Mouse (Mus musculus): ENCODE data around the gene Ripor1. TPM values are rescaled to one million over a fixed set of nuclear protein-coding genes. Genes with fewer than 3 reads are reported as not detected.

Ripor1 gene
- total RNA-seq, 2 experiments from 2014 or later = 51.1 to 51.5 TPM

DNA sequence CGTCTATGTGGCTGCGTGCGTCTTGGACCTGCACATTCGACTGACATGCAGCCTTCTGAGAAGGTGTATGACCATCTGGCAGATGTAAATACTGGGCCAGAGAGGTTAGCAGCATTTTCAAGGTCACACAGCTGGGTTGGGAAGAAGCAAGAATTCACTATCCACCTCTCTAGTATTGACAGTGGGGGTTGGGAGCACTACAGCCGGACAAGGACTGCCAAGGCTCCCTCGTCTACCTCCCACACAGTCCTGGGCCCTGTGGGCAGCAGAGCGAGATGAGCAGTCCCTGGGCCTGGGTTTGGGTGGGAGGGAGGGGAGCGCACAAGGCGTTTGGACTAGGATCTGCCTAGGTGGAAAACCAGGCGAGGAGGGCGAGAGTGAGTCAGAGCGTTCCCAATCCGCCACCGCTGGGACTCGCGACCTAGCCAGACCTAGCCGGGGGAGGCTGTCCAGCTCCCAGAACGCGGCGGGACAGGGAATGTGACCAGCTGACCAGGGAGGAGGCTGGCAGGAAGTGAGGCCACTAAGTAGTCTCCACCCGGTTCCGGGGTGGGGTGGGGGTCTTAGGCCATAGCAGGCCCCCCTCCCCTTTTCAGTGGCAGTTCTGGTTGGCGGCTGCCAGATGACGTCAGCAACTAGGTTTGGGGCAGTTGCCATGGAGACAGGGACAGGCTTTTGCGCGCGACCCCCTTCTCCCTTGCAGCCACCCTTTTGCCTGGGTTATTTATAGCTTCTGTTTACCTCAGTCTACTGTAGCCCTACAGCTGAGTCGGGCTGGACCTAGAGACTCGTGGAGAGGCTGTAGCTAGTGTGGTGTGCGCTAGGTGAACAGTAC lies 1.4 kb downstream of the Ripor1 start:
- DNase-seq = peak; percentile 90

GRCm38 (mm10) chr8:105607062-105607461 lies 2.0 kb downstream of the Ripor1 start:
- DNase-seq = no peak

- DNase-seq = peak; percentile 48
These were observed 2.6 kb downstream of the Ripor1 start for GRCm38 (mm10) chr8:105607684-105608083.

DNA sequence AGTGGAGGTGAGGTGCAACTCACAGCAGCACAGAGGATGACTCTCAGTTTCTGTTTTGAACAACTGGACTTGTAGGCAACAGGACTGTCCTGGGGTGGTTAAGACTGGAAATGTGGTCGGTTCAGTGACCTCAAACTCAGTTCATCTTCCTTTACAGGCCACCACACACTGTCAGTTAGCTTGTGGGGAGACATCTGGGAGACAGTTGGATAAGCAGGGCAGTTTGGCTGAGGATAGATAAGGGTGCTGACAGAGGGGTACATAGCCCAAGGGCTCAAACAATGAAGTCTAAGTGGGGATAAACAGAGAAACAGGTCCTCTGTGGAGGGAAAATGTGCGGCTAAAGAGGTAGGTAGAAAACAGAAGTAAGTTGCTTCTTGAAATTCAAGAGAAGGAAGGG lies 4.3 kb downstream of the Ripor1 start:
- DNase-seq = no peak

- no peak for DNase-seq
These were observed 4.7 kb downstream of the Ripor1 start for GRCm38 (mm10) chr8:105609771-105610170.

DNA sequence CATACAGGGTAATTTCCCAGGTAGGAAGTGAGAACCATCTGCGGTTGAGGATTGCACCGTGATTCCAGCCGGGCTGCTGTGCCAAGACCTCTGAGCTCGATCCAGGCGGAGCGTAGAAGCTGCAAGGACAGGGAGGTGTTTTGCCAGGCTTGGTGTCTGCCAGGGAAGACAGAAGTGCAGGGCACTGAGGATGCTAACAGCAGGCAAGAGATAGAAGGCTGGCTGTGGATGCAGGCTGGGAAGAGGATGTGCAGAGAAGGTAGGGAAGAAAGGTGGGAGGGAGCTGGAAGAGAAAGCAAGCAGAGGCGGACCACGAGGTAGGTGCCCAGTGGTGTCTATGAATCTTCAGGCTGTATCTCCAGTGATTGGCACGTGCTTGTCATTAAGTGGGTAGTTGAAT lies 6.8 kb downstream of the Ripor1 start:
- DNase-seq = no peak

DNA sequence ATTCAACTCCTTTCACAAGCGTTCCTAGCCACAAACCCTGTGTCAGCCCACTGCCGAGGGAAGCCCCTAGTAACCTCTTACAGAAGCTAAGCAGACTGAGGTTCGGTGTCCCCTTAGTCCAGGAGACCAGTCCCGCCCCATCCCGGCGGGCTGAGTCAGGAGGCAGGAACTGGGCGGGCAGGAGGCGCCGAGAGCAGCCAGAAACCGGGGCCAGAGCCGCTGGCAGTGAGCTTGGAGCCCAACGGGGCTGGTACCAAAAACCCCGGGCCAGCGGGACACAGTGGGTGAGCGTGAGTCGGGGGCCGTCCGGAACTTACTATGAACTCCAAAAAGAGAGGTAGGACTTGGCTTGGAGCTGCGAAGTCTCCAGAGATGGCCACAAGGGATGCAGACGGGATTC lies 8.0 kb downstream of the Ripor1 start:
- DNase-seq = peak; percentile 69

DNA sequence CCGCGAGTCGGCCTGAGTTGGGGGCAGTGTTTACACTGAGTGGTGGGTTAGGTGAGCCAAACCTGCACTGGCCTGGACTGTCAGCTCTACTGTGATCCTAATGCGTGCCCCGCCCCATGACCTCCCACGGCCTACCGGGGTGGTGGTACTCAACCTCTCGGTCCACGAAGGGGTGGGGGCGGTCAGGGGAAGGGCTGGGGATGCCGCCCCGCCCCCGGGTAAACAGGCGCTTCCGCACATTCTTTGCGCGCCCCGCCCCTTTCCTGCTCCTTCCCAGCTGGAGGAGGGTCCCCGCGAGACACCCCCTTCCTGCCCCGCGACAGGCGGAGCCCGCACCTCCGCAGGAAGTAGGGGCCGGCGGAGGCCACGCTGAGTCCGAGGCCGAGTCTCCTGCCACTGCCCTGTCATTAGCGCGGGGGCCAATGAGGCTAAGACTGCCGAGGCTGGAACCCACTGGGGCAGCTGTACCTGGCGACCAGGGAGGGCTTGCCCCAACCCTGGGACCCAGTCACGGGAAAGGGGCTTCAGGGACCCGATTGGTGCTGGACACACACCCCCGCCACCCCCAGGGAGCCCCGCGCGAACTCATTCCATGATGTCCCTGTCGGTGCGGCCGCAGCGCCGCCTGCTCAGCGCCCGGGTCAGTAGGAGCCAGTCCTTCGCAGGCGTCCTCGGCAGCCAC lies 8.9 kb downstream of the Ripor1 start:
- peak; percentile 87 for DNase-seq

DNA sequence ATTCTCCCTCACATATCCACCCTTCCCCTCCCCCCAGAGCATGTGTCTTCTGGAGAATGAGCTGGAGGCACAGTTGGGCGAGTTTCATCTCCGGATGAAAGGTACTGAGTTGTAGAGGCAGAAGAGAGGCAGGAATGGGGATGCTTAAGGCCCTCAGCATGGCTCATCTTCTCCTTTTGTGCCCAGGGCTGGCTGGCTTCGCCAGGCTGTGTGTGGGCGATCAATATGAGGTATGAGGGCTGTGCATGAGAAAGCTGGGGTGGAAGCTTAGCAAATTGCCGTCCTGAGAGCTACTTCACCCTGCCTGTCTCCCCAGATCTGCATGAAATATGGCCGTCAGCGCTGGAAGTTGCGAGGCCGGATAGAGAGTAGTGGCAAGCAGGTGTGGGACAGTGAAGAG lies 10.9 kb downstream of the Ripor1 start:
- no peak for DNase-seq

GRCm38 (mm10) chr8:105617451-105618278 lies 12.6 kb downstream of the Ripor1 start:
- no peak for DNase-seq

GRCm38 (mm10) chr8:105618279-105618634 lies 13.2 kb downstream of the Ripor1 start:
- no peak for DNase-seq

DNA sequence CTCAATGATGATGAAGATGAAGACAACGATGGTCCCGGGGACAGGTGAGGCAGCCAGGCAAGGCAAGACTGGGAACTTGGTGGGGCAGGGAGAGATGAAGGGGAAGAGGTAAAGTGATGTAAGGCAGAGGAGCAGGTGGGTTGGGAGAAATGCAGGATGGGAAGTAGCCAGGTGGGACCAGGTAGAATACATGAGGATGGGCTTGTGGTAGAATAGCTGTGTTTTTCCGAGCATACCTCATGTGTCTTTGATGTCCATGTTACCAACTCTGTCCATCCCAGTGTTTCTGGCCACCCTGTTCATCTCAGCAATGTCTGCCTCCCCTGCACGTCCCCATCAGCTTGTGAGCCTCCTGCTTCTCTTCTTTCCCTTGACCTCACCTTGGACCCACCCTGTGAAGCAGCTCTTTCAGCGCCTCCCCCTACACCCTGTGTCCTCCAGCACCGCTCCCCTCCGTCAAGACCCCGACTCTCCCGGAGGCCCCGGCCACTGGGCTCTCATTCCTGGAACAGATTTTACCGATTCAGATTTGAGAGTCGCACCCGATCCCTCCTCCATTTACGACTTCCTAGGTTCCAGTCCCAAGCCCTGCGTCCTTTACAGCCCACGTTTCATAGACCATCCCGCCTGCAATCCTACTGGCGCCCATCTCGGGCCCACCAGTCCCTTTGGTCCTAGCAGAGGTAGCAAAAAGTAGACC lies 14.0 kb downstream of the Ripor1 start:
- DNase-seq = no peak

DNA sequence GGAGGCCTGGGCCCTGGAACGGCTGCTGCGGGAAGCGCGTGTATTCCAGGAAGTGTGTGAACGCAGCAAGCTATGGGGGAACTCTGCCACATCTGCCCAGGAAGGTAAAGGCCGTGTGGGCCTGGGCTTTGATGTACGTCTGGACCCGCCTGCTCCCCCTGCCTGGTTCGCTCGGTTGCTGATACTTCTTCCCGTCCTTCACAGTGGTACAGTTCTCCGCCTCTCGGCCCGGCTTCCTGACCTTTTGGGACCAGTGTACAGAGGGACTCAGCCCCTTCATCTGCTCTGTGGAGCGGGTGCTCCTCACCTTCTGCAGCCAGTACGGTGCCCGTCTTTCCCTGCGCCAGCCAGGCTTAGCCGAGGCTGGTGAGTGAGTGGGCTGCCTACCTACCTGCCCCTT lies 15.2 kb downstream of the Ripor1 start:
- DNase-seq = no peak

DNA sequence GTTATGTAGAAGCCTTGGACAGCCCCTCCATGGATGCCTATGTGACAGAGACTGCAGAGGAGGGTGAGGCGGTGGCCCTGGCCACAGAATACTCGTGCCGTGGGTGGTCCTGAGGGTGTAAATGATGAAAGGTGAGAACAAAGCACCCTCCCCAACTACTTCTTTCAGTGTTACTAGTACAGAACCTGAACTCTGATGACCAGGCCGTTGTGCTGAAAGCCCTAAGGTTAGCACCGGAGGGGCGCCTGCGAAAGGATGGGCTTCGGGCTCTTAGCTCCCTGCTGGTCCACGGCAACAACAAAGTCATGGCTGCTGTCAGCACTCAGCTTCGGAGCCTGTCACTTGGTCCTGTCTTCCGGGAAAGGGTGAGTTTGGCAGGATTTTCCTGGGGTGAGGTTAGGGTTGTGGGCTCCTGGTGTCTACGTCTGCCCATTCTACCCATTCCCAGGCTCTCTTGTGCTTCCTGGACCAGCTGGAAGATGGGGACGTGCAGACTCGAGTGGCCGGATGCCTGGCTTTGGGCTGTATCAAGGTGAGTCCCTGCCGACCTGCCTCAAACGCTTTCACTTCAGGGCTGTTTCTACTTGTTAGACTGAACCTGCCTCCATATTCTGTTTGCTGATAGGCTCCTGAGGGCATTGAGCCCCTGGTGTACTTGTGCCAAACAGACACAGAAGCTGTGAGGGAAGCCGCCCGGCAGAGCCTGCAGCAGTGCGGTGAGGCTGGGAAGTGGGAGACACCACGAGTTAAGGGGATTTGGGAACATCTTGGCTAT lies 16.1 kb downstream of the Ripor1 start:
- DNase-seq = no peak

- DNase-seq = no peak
These were observed 16.8 kb downstream of the Ripor1 start for GRCm38 (mm10) chr8:105621841-105622240.

GRCm38 (mm10) chr8:105622421-105622920 lies 17.4 kb downstream of the Ripor1 start:
- DNase-seq = peak; percentile 97

DNA sequence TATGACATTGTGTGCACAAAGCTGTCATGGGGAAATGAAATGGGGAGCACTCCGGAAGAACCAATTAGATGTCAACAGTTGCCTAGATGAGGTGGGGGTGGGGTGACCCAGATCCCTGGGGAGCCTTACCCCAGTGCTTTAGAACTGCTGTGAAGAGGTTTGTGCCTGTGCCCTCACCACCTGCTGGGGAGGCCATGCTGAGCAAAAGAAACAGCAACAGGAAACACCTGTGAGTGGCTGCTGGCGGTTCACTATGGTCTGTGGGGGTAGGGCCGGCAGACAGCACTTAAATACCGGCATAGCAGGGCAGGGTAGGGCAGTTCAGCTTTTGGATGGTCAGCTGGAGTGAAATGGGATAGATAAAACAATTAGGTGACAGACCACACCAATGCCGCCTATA lies 18.1 kb downstream of the Ripor1 start:
- DNase-seq = no peak

DNA sequence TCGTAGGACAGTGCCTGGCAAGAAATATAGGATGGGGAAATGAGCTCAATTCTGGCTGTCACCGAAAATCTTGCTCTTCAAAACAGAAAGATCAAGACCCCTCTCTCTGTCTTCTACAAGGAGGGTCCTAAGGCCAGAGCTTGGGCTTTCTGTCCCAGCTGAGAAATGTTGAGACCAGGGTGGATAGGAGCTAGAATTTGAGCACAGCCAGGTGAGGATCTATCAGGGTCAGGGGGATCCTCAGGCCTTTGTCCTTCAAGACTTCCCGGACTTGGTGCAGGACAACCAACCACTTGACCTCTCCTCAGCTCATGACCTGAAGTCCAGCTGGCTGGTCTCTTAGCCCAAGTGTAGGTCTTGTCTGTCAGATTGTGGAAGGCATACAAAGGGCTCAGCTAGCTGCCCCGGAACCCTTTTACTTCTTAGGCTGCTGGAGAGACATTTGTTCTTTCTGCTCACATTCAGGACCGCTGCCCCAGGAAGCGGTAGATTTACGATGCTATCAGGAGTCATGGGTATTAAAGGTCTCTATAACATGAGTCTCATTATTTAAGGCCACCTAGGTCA lies 18.7 kb downstream of the Ripor1 start:
- DNase-seq = no peak

DNA sequence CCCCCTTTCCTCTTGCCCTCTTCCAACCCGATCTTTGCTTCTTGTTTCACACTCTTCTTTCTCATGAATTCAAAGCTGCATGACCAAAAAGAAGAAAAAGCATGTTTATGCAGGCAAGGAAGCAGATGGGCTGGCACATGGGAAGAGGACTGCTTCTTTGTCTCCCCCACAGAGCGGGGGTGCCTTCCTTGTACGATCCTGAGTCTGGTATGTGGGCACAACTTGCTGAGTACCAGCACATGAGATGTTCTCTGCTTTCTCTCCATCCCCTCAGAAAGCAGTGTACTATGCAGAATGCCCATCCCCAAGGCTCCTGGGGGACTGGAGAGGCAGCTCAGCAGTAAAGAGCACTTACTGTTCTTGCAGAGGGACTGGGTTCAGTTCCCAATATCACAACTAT lies 19.3 kb downstream of the Ripor1 start:
- DNase-seq = no peak

GRCm38 (mm10) chr8:105624831-105625230 lies 19.8 kb downstream of the Ripor1 start:
- no peak for DNase-seq

GRCm38 (mm10) chr8:105626086-105626485 lies 21.0 kb downstream of the Ripor1 start:
- no peak for DNase-seq
